In genomic region chr14:20694185-20694883, GRCm38 (mm10) we compare ENCODE assay signal across 9 mouse cellular contexts. TPM values are rescaled to one million over a fixed set of nuclear protein-coding genes. Genes with fewer than 3 reads are reported as not detected.
DNase-seq lines count a peak whose midpoint lies in the region; ATAC-seq and TF ChIP-seq lines count a peak whose summit lies in the region.
"Had no signal": no experiment of that assay in that cellular context is flagged by ENCODE, and none has a peak within 500 bp of the region (broad histone marks: within the 10 kb centered on the region; RNA-seq: fewer than 3 reads in every experiment).

No protein-coding gene starts in this region.

- peaks cover 77% of the 10 kb centered on the region for H3K36me3 ChIP-seq in erythroblast, embryonic 14.5 days (ENCODE audit: control insufficient read depth)
- H3K36me3 ChIP-seq in intestine, postnatal 0 days (ENCODE audit: control insufficient read depth, insufficient read depth), result peaks cover 46% of the 10 kb centered on the region
- peaks cover 45% of the 10 kb centered on the region for H3K36me3 ChIP-seq in myocyte (ENCODE audit: control insufficient read depth, insufficient read depth)

- peak overlapping the region; percentile 99 for H3ac ChIP-seq in myocyte (ENCODE audit: control insufficient read depth, insufficient read length)

- TF ChIP-seq CTCF in intestine, postnatal 0 days (IDR thresholded peaks at IDR 0.05; ENCODE audit: low read depth), result no peak

- no peak for TF ChIP-seq POLR2A in myocyte (IDR thresholded peaks at IDR 0.05; ENCODE audit: insufficient read length, low read depth)

- H3K27ac ChIP-seq in intestine, postnatal 0 days (ENCODE audit: low read depth, low read length), result peak overlapping the region; percentile 96

- peak overlapping the region; percentile 92; the same call in 1 of the 2 replicates for H3K9ac ChIP-seq in intestine, postnatal 0 days (ENCODE audit: low read depth, low read length)

- peaks cover 52% of the 10 kb centered on the region for H3K4me1 ChIP-seq in erythroblast, embryonic 14.5 days (ENCODE audit: control insufficient read depth)
- peaks cover 6% of the 10 kb centered on the region; the same call in 1 of the 2 replicates for H3K4me1 ChIP-seq in intestine, postnatal 0 days (replicated peaks; ENCODE audit: control insufficient read depth, insufficient read depth, low read length)

- H3K27me3 ChIP-seq in erythroblast, embryonic 14.5 days (ENCODE audit: control insufficient read depth), result no peaks in the 10 kb centered on the region
- no peaks in the 10 kb centered on the region for H3K27me3 ChIP-seq in intestine, postnatal 0 days (replicated peaks; ENCODE audit: control insufficient read depth, insufficient read depth, low read length)
- no peaks in the 10 kb centered on the region for H3K27me3 ChIP-seq in myocyte (ENCODE audit: control insufficient read depth, insufficient read depth, insufficient read length)

- peak overlapping the region; percentile 95 for H3K4me3 ChIP-seq in erythroblast, embryonic 14.5 days (replicated peaks)
- H3K4me3 ChIP-seq in intestine, postnatal 0 days (ENCODE audit: low read depth, low read length), result peak overlapping the region; percentile 91
- H3K4me3 ChIP-seq in myocyte, result peak overlapping the region; percentile 40

- peaks cover 40% of the 10 kb centered on the region for H3K79me2 ChIP-seq in myocyte (ENCODE audit: control insufficient read depth, insufficient read depth)

- H3K9me3 ChIP-seq in erythroblast, embryonic 14.5 days (ENCODE audit: control insufficient read depth, low read length), result no peaks in the 10 kb centered on the region
- H3K9me3 ChIP-seq in intestine, postnatal 0 days (ENCODE audit: control insufficient read depth), result no peaks in the 10 kb centered on the region

- no peak; the same call in 1 of the 2 replicates for ATAC-seq in intestine, postnatal 0 days

- WGBS in intestine, postnatal 0 days, result 42% methylated on average over 13 of the region's 13 CpGs

- peak; percentile 88 for DNase-seq in heart, adult 11 months
- no peak for DNase-seq in heart, adult 8-10 months (ENCODE audit: low spot score)
- peak; percentile 53 for DNase-seq in 416B (ENCODE audit: low read depth)
- DNase-seq in spleen, adult 12 weeks (ENCODE audit: low spot score), result no peak
- DNase-seq in gastrocnemius, postnatal 10 days, result no peak

- H3K4me2 ChIP-seq in intestine, postnatal 0 days (replicated peaks; ENCODE audit: low read depth), result peak overlapping the region; percentile 89
- peak overlapping the region; percentile 64 for H3K4me2 ChIP-seq in myocyte (ENCODE audit: low read depth)

TF ChIP-seq in myocyte, 11 proteins besides CTCF, POLR2A, EP300 and RAD21:
- TF ChIP-seq SRF (IDR thresholded peaks at IDR 0.05; ENCODE audit: control insufficient read depth, insufficient read length, low read depth) (no peak), E2F4 (IDR thresholded peaks at IDR 0.05; ENCODE audit: insufficient read depth) (no peak), MAX (IDR thresholded peaks at IDR 0.05; ENCODE audit: low read depth) (no peak), POLR2AphosphoS2 (IDR thresholded peaks at IDR 0.05; ENCODE audit: insufficient read length, low read depth) (no peak), CEBPB (IDR thresholded peaks at IDR 0.05; ENCODE audit: insufficient read depth, poor library complexity, severe bottlenecking) (no peak), TCF3 (IDR thresholded peaks at IDR 0.05; ENCODE audit: insufficient read length, low read depth) (no peak), TCF12 (IDR thresholded peaks at IDR 0.05; ENCODE audit: insufficient read depth, poor library complexity, severe bottlenecking) (no peak), MYOG (IDR thresholded peaks at IDR 0.05; ENCODE audit: control insufficient read depth in 1 of 3, insufficient read depth in 1 of 3, insufficient read length in 2 of 3, low read depth in 2 of 3) (no peak), REST (IDR thresholded peaks at IDR 0.05; ENCODE audit: insufficient read depth, insufficient read length) (no peak), MYOD1 (IDR thresholded peaks at IDR 0.05; ENCODE audit: control insufficient read depth in 1 of 3, insufficient read length in 2 of 3, low read depth in 2 of 3) (no peak), USF1 (IDR thresholded peaks at IDR 0.05; ENCODE audit: low read depth) (no peak)
TF ChIP-seq in myocyte: peak in this region for 0.

RNA-seq across cellular contexts. Expression of gene Fut11, which starts 0.4 kb away (rescaled TPM):
- 1 to 10 TPM; 4.2 to 4.9 (median 4.6) TPM for total RNA-seq in heart, adult 8-10 months (2022)
- 0.37 TPM in 2 replicates for polyA plus RNA-seq in erythroblast, embryonic 14.5 days (2012)
- 7.4 and 8.4 TPM in 2 replicates for polyA plus RNA-seq in intestine, postnatal 0 days (2015; fragmentation: Nextera tagmentation; extraction: Ambion mirVana)
- 7.2 TPM for polyA plus RNA-seq in myocyte (2012; fragmentation: generic; extraction: Trizol)
- total RNA-seq in gastrocnemius, postnatal 10 days (2021), result 10 to 100 TPM in 1 of 2 experiments, 1 to 10 TPM in 1; 9.5 to 11.5 TPM

RNA-seq across cellular contexts. Expression of gene Chchd1, which starts 8.5 kb away (rescaled TPM):
- 100 to 1,000 TPM; 110 to 126 (median 118) TPM for total RNA-seq in heart, adult 8-10 months (2022)
- polyA plus RNA-seq in erythroblast, embryonic 14.5 days (2012), result 0.43 and 0.77 TPM in 2 replicates
- polyA plus RNA-seq in intestine, postnatal 0 days (2015; fragmentation: Nextera tagmentation; extraction: Ambion mirVana), result 143 and 150 TPM in 2 replicates
- polyA plus RNA-seq in myocyte (2012; fragmentation: generic; extraction: Trizol), result 111 TPM
- 100 to 1,000 TPM; 100 to 112 TPM for total RNA-seq in gastrocnemius, postnatal 10 days (2021)

RNA-seq across cellular contexts. Expression of gene Zswim8, which starts 13.0 kb away (rescaled TPM):
- 10 to 100 TPM; 38.7 to 47.0 (median 43.1) TPM for total RNA-seq in heart, adult 8-10 months (2022)
- polyA plus RNA-seq in erythroblast, embryonic 14.5 days (2012), result 6.1 and 6.7 TPM in 2 replicates
- 15.0 and 19.0 TPM in 2 replicates for polyA plus RNA-seq in intestine, postnatal 0 days (2015; fragmentation: Nextera tagmentation; extraction: Ambion mirVana)
- 74.9 TPM for polyA plus RNA-seq in myocyte (2012; fragmentation: generic; extraction: Trizol)
- 10 to 100 TPM; 46.8 to 62.9 TPM for total RNA-seq in gastrocnemius, postnatal 10 days (2021)

RNA-seq across cellular contexts. Expression of gene Sec24c, which starts 20.2 kb away (rescaled TPM):
- 100 to 1,000 TPM in 3 of 4 experiments, 10 to 100 TPM in 1; 97.9 to 110 (median 103) TPM for total RNA-seq in heart, adult 8-10 months (2022)
- 3.6 and 5.0 TPM in 2 replicates for polyA plus RNA-seq in erythroblast, embryonic 14.5 days (2012)
- polyA plus RNA-seq in intestine, postnatal 0 days (2015; fragmentation: Nextera tagmentation; extraction: Ambion mirVana), result 51.0 and 53.8 TPM in 2 replicates
- 68.6 TPM for polyA plus RNA-seq in myocyte (2012; fragmentation: generic; extraction: Trizol)
- total RNA-seq in gastrocnemius, postnatal 10 days (2021), result 10 to 100 TPM; 60.5 to 72.0 TPM

RNA-seq across cellular contexts. Expression of gene Synpo2l, which starts 26.2 kb away (rescaled TPM):
- total RNA-seq in heart, adult 8-10 months (2022), result 100 to 1,000 TPM; 120 to 148 (median 126) TPM
- not detected in 2 replicates for polyA plus RNA-seq in erythroblast, embryonic 14.5 days (2012)
- polyA plus RNA-seq in intestine, postnatal 0 days (2015; fragmentation: Nextera tagmentation; extraction: Ambion mirVana), result 0.23 and 0.27 TPM in 2 replicates
- polyA plus RNA-seq in myocyte (2012; fragmentation: generic; extraction: Trizol), result 165 TPM
- 100 to 1,000 TPM; 238 to 251 TPM for total RNA-seq in gastrocnemius, postnatal 10 days (2021)
- total RNA-seq: hematopoietic stem cell, adult 5-6 weeks had no signal

Comparison
In these comparisons a context has a peak if more than half of its experiments do, and no peak if none do; other contexts are left out.
1. DNase-seq: peak in heart, adult 11 months (single experiment) and 416B (single experiment); none in heart, adult 8-10 months (single experiment), spleen, adult 12 weeks (single experiment) and gastrocnemius, postnatal 10 days (single experiment).
2. H3K4me3 ChIP-seq: peak in every context shown above with its lines; median percentile 95 in erythroblast, embryonic 14.5 days; 91 in intestine, postnatal 0 days; 40 in myocyte.
3. RNA of gene Chchd1, which starts 8.5 kb away (polyA plus RNA-seq): 143 to 150 TPM in intestine, postnatal 0 days and 111 TPM in myocyte (single experiment); 0.43 to 0.77 TPM in erythroblast, embryonic 14.5 days; every median in the first group is over 10 times any median in the second.